ENCODE assay signal across 24 mouse cellular contexts in genomic region chr1:72354856-72355255, GRCm38 (mm10). TPM values are rescaled to one million over a fixed set of nuclear protein-coding genes. Genes with fewer than 3 reads are reported as not detected.
A peak's percentile ranks its signal among the peaks of the same experiment; 100 is the strongest.
DNase-seq lines count a peak whose midpoint lies in the region; ATAC-seq and TF ChIP-seq lines count a peak whose summit lies in the region.
"Had no signal": no experiment of that assay in that cellular context is flagged by ENCODE, and none has a peak within 500 bp of the region (broad histone marks: within the 10 kb centered on the region; RNA-seq: fewer than 3 reads in every experiment).

No protein-coding gene starts in this region.

- peaks cover 4% of the 10 kb centered on the region; the same call in 1 of the 2 replicates for H3K4me1 ChIP-seq in kidney, adult 2 months (ENCODE audit: control insufficient read depth, insufficient read depth, low read length)
- no peaks in the 10 kb centered on the region for H3K4me1 ChIP-seq in kidney, embryonic 14.5 days (ENCODE audit: control insufficient read depth, insufficient read depth, low read length)
- H3K4me1 ChIP-seq: embryonic facial prominence, embryonic 10.5 days; embryonic facial prominence, embryonic 12.5 days; forebrain, embryonic 13.5 days; forebrain, embryonic 15.5 days had no signal

- H3K27ac ChIP-seq in kidney, adult 2 months (ENCODE audit: insufficient read depth, low read depth, low read length), result peak overlapping the region; percentile 70; the same call in 1 of the 2 replicates
- no peak overlapping the region for H3K27ac ChIP-seq in kidney, embryonic 14.5 days (ENCODE audit: low read depth, low read length)
- H3K27ac ChIP-seq: embryonic facial prominence, embryonic 10.5 days; embryonic facial prominence, embryonic 12.5 days; forebrain, embryonic 13.5 days; forebrain, embryonic 15.5 days had no signal

- no peak overlapping the region for H3K4me2 ChIP-seq in kidney, embryonic 14.5 days (replicated peaks; ENCODE audit: low read depth, low read length)
- H3K4me2 ChIP-seq: embryonic facial prominence, embryonic 12.5 days; forebrain, embryonic 13.5 days; forebrain, embryonic 15.5 days had no signal

- TF ChIP-seq POLR2A in kidney, adult 2 months (IDR thresholded peaks at IDR 0.05; ENCODE audit: low read depth, low read length), result no peak

- no peak overlapping the region for H3K9ac ChIP-seq in kidney, embryonic 14.5 days (ENCODE audit: low read depth, low read length)
- H3K9ac ChIP-seq: embryonic facial prominence, embryonic 12.5 days; forebrain, embryonic 13.5 days; forebrain, embryonic 15.5 days had no signal

- H3K4me3 ChIP-seq in kidney, adult 2 months (ENCODE audit: insufficient read depth, low read depth, low read length), result no peak overlapping the region
- H3K4me3 ChIP-seq in kidney, embryonic 14.5 days (ENCODE audit: low read length), result no peak overlapping the region
- H3K4me3 ChIP-seq: embryonic facial prominence, embryonic 10.5 days; embryonic facial prominence, embryonic 12.5 days; forebrain, embryonic 13.5 days; forebrain, embryonic 15.5 days had no signal

- no peak for ATAC-seq in kidney, embryonic 14.5 days (ENCODE audit: low FRiP score, low TSS enrichment)
- ATAC-seq: activated CD4-positive, CD25-positive, alpha-beta regulatory T cell, adult 4 months; CD4-positive, CD25-positive, alpha-beta regulatory T cell, adult 4 months; forebrain, embryonic 13.5 days; forebrain, embryonic 15.5 days; Patski had no signal

- peak; percentile 21 for DNase-seq in kidney, adult 11 months
- DNase-seq in kidney, postnatal 14 days, result no peak
- peak; percentile 55 for DNase-seq in kidney, adult 2 months
- DNase-seq in kidney, adult 9 months, result peak; percentile 66
- no peak for DNase-seq in kidney, postnatal 4 days
- DNase-seq: adrenal gland, adult 8-10 months; adrenal gland, postnatal 14 days; adrenal gland, postnatal 36 days; B cell, adult 2 months; cerebellum, adult 11-12 months; cerebellum, adult 2 months; cerebellum, adult 9-10 months; cerebellum, postnatal 10 days; cerebellum, postnatal 25 days had no signal

- H3K9me3 ChIP-seq in kidney, embryonic 14.5 days (ENCODE audit: control insufficient read depth, low read length), result no peaks in the 10 kb centered on the region
- H3K9me3 ChIP-seq: embryonic facial prominence, embryonic 10.5 days; embryonic facial prominence, embryonic 12.5 days; forebrain, embryonic 13.5 days; forebrain, embryonic 15.5 days; G1E had no signal

- H3K36me3 ChIP-seq in kidney, adult 2 months (ENCODE audit: control insufficient read depth, insufficient read depth, low read length), result no peaks in the 10 kb centered on the region; the same call in 1 of the 2 replicates
- peaks cover 16% of the 10 kb centered on the region; the same call in 1 of the 2 replicates for H3K36me3 ChIP-seq in kidney, embryonic 14.5 days (ENCODE audit: control insufficient read depth, insufficient read depth, low read length)

- TF ChIP-seq CTCF in kidney, adult 2 months (conservative IDR thresholded peaks at IDR 0.05; ENCODE audit: insufficient read depth, insufficient read length, low read depth, low read length), result no peak

- 57% methylated on average over 2 of the region's 2 CpGs for WGBS in kidney, adult 2 months
- WGBS in kidney, embryonic 14.5 days, result 94% methylated on average over 2 of the region's 2 CpGs

- H3K27me3 ChIP-seq in kidney, adult 2 months (replicated peaks; ENCODE audit: control insufficient read depth, insufficient read depth, low read length), result no peaks in the 10 kb centered on the region
- no peaks in the 10 kb centered on the region for H3K27me3 ChIP-seq in kidney, embryonic 14.5 days (ENCODE audit: control insufficient read depth, insufficient read depth, low read length)
- H3K27me3 ChIP-seq: CH12.LX; embryonic facial prominence, embryonic 12.5 days; forebrain, embryonic 13.5 days; forebrain, embryonic 15.5 days; Patski had no signal

RNA-seq across cellular contexts. Expression of gene Xrcc5, which starts 47.6 kb away (rescaled TPM):
- polyA plus RNA-seq in kidney, adult 2 months (2012; rRNA removed), result 9.7 and 11.4 TPM in 2 replicates
- 59.5 and 72.0 TPM in 2 replicates for polyA plus RNA-seq in kidney, embryonic 14.5 days (2014; fragmentation: Nextera tagmentation; extraction: Ambion mirVana)

Comparison
In these comparisons a context has a peak if more than half of its experiments do, and no peak if none do; other contexts are left out.
1. DNase-seq: peak in kidney, adult 11 months (single experiment), kidney, adult 2 months (single experiment) and kidney, adult 9 months (single experiment); none in kidney, postnatal 14 days (single experiment) and kidney, postnatal 4 days (0 of 2).